Mouse (Mus musculus) heart, adult 18-20 months (tissue): ENCODE results near the gene Lin28b. TPM values are rescaled to one million over a fixed set of nuclear protein-coding genes. Genes with fewer than 3 reads are reported as not detected.

Experiments used
- DNase-seq, 2 experiments: peaks; one replicate each; pipeline ENCODE4 v3.0.0; 2021 to 2022; ENCODE audit warnings: mixed read lengths in 1 of 2
- long read RNA-seq, 2 experiments: library from polyadenylated mRNA; stranded (forward); transcript quantifications; one replicate each; pipeline ENCODE4 v2.0.0; 2021
- total RNA-seq, 2 experiments: library from RNA; stranded (reverse); gene quantifications; 2 replicates each; pipeline ENCODE4 v1.2.3; 2021

The Lin28b gene
- total RNA-seq: under 1 TPM; 0.05 to 0.08 TPM
- long read RNA-seq, experiment 1: 0 reads
- long read RNA-seq, experiment 2: 0 reads

DNA sequence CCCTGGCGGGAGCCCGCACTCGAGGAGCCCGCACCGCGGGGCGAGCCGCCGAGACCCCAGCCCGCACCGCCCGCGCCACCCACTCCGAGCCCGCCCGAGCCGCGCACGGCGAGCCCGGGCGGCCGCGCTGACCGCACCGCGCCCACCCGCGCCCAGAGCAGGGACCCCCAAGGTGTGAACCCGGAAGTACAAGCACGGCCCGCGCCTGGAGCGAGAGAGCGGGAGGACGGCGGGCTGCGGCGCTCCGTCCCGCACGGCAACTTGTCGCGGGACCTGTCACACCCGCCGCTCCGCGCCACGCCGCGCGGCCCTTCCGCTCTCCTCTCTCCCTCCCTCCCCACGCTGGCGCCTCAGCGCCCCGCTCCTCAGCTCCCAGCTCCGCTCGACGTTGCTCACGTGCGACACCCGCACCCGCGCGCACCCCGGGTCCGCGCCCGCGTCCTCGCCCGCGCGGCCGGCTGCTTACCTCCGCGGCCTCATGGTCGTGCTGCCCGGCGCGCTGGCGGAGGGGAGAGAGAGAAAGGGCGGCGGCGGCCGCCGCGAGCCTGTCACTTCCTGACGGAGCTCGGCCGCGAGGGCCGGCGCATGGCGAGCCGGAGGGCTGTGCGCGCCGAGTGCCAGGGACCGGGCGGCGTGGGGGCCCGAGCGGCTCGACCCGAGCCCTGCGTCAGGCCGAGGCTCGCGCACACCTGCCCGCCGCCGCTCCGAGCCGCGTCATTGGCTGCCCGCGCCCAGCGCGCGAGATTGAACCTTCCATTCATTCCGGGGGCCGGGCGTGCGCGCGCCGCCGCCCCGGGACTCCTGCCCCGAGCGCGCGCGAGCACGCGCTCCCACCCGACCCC, at the start of gene Lin28b:
Gene Lin28b, minus strand, starts transcription at position 635 of the 842 bp plus-strand sequence.
- peak in 1 of 2 experiments; percentile 13 for DNase-seq

DNA sequence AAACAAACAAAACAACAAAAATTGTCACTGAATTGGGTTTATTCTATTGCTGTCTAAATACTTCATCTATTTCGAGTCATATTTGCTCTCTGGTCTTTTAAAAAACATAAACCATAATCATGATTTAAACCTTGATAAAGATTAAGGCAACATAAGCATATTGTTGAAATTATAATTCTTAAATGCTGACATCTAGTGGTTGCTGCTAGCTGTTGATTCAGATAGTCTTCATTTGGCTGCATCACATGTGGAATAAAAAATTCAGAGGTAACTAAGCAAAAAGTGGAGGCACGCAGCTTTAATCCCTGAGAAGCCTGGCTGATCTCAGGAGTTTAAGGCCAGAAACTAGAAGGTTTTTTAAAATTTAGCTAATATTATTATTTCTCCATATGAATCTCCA, 25.6 kb upstream of the Lin28b start:
- DNase-seq: no peak

DNA sequence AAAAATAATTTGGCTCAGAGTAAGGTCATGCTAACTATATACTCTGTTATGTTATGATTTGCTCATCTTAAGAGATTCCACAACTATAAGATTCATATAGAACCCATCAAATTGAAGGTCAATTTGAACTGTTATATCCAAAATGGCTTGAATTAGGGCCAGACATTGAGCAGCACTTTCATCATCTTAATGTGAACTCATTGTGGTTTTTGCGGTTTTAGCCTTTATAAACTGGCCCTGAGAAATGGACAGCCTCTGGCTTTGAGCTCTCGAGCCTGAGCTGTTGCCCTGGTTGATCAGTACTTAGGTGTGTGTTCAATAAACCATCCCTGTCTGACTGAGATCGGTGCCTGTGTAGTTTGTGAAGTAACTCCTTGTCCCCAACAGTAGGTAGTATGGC, 24.5 kb upstream of the Lin28b start:
- DNase-seq: no peak

DNA sequence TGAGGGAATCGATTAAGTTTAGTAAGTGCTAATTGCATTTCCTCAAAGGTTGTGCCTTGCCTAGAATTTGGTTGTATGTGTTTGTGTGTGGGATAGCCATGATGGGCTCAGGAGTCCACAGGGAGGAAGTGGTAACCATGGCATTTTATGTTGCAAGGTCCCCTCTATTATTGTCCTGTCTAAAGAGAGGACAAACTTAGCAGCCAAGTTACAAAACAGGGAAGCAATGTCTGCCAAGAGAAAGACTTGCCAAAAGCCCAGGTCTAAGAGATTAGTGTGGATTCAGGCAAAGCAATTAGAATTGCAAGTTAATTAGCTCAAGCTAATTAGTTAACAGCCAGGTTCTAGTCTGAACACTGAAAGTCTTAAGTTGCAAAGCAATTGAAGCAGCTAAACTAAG, 14.1 kb upstream of the Lin28b start:
- DNase-seq: peak; percentile 1 to 3

DNA sequence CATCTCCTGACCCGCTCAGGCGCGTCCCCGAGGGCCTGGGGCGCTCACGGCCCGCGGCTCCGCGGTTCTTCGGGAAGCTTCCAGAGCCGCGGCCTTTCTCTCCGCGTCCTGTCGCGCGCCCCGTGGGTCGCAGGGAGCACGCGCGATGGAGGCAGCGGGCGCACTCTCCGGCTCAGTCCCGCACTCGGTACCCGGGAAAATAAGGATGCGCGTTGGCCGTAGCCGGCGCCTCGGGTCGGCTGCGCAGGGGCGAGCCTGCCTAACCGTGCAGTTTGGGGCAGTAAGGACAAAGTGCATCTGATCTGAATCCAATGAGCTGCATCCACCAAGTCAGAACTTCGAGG, 380 bp upstream of the Lin28b start:
- DNase-seq: peak in 1 of 2 experiments; percentile 2

DNA sequence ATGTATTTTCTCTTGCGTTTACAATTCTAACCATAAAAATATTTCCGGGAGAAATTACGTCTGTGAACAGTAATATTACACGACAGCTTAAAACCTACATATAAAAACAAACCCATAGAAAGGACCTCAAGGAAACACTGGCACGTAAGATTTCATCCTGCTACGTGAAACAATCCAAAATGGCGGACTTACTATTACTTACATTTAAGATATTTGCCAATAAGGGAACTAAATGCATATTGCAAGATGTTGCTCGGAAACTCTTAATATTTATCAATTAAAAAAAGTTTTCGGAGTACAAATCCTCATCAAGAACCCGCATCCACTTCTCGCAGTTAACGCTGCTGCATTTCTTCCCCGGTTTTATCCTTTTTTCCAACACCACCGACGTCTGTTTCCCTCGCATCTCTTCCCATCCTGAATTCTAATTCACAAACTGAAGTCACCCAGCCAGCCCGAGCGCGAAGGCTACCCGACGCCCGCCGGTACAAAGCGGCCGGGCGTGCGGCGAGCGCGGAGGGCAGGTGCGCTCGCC, 902 bp downstream of the Lin28b start:
- DNase-seq: no peak

DNA sequence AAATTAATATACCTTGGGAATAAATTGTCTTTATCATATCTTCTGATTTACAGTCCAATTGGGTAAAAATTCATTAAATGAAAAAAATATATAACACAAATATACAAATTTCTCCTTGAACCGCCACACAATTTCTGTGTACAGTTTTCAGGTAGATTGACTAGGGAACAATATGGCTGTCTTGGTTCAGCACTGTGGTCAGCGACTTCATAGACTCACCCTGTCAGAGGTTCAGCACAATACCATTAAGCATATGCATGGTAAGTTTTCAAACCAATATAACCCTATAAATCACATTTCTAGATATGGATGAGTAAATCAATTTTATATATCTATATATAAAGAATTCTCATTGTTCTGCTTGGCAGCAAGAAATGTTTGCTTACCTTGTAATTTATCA, 3.0 kb downstream of the Lin28b start:
- DNase-seq: no peak

DNA sequence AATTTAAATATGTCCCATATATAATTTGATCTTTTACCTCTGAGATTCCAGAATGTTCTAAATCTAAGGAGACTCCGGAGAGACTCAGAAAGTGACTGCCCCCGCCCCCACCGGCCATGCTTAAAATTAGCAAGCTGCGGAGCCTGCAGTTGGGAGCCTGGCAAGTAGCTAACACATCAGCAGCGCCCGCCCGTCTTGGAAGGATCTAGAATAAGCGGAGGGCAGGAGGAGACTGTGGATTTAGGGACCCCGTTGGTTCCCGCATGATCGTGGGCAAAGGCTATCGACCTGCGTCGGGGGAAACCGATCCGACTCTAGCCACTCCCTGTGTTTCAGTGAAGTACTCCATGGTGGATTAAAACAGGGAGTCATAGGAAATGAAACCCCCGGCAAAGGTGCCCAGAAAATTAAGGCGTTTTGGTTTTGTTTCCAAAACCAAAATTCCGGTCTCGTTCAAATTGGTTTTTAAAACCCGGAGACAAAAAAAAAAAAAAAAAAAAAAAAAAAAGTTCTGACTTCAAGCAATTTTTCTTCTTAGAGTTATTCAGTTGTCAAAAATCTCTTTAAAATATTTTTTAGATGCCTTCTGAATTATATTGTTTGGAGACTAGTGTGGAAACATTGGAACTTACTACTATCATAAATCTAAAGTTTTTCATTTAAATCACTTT, 12.4 kb downstream of the Lin28b start:
- DNase-seq: no peak

DNA sequence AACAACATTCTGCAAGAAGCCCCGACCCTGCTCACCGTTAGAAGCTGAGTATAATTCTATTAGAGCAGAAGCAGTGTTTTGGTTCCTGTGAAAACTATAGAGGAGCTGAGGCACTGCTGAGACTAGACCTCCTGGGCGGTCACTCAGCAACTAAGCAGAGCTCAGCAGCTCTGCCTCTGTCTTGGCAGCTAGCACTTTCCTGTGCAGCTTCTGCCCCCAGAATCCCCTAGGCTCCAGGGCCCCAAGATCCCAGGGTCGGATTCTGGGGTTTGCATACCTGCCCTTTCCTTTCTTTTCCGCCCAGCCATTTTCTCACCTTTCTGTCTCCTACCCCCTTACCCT, 13.1 kb downstream of the Lin28b start:
- no peak for DNase-seq

DNA sequence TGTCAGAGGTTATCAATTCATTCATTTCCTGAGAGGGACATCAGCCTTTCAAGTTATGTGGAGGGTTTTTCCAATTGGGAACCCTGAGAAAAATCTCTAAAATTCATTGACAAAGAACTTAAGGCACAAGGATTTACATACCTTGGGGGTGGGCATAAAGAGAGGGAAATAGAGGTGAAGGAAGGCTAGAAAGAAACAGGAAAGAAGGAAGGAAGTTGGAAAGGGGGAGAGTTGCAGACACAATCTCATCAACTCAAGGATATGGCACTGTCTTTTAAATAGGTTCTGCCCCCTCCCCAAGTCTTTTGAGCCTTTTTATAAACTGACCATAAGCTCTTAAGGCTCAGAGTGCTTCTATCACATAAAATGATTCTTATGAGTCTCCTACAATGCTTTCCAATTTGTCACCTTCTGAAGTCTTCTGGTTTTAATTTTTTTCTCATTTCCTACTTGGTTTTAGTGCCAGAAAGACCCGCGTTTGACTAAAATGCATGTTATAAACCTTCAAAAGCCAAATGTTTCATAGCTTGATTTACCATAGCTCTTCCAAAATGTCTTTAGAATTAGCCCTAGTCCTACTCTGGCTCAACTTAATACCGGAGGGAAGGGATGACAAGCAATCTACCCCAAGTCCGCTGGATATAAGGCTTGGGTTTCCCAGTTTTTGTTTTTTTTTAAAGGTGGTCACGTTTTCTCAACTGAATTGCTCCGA, 13.6 kb downstream of the Lin28b start:
- no peak for DNase-seq

DNA sequence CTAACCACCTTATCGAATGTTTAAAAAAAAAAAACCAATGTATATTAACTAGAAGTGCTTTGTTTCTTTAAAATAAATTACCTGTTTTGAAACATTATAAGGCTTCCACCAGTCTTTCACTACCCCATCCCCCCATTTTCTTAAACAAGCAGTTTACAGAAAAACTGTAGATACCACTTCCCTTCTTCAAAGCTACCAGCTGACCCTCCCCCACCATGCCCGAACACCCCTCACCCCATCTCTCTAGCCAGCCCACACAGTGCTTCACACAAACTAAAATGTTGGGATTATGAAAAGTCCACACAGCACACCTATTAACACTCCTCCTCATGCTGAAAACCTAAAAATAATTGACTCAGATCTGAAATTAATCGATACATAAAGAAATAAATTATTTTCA, 14.9 kb downstream of the Lin28b start:
- no peak for DNase-seq

DNA sequence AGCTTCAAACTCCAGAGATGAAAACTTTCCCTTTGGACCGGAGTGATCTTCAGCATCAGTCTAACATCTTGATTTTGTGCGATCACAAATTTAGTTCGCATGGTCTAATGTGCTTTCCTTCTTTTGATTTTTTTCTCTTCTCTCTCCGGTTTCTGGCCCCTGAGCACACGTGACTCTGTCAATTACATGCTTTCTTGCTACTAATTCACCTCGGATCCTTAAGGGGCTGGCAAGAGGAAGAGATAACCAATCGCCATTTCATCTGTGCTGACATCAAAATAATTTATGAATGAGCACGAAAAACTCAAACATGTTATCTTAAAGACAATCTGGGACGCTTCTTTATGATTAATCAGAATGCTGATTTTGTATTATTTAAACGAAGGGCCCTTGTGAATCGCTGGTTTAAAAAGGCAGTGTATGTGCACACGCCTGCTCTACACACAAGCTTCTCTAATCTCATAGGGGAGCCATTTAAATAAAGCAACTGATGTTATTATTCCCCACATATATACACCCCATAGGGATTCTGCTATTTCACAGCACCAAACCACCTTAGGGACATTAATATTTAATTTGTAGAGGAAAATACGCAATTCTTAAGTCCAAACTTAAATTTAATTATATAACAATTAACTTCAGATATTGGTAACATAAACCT, 16.0 kb downstream of the Lin28b start:
- no peak for DNase-seq

DNA sequence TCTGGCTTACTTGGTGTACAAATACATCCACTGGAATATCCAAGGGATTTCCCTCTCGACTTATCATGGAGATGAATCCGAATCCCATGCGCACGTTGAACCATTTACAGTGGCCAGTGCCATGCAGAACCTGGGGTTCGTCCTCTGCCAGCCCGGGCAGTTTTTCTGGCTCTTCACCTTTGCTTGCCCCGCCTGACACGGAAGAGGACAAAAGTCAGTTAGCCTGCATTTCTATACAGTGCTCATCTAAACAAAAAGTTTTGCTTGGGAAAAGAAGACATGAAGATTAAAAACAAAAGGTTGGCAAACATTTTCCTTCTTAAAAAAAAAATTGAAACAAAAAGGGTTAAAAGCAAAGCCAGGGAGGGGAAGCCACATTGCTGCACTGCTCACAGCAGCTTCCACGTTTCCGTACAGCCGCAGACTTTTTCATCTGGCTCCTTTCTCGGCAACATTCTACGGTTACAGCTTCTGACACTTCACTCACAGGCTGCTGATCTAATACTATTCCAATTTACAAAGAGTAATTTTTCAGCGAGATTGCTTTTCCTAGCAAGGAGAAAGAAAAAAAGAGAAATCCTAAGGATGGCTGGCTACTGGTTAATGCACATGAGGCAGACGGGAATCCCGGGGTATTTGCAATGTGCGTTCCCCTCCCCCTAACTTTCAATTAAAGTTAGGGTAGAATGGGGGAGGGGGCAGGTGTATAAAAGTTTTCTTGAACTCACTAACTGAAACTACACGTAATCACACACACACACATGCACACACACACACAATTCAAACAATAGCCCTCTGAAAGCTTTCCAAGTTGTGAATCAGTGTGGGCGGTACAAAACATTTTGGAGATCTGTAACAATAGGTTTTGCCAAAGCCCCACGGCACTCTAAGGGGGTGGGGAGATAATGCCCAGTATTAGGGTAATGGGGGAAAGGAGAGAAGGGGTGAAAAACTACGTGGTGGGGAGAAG, 16.9 kb downstream of the Lin28b start:
- no peak for DNase-seq

DNA sequence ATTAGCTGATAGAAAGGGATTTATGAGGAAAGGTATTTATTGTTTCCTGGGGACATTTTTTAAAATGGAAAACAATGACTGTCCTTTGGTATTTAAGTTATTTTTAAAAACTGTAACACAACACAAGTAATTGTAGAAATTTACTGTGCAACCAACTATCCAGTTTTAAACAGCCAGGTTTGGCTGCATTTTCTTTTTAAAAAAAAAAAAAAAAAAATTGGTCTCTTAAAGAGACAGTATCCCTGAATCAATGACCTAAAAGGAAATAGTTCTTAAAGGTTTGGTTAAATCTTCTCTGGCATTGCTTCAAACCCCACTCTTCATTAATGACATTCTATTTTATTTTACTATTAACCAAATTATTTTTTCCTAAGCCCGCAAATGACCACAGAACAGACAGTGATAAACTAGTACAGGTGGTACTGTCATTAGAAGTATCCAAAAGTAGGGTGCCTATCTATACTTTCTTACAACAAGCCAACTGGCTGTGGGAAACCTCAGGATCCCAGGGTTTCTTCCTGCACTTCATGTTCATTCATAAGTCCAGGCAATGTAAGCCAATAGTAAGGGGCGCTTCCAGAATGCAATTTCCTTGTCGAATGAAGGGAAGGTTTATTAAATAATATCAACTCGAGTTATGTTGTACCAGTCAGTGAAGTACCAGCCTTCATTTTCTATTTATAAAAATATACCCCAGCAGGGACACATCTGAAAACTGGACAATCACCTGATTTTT, 17.8 kb downstream of the Lin28b start:
- no peak for DNase-seq

DNA sequence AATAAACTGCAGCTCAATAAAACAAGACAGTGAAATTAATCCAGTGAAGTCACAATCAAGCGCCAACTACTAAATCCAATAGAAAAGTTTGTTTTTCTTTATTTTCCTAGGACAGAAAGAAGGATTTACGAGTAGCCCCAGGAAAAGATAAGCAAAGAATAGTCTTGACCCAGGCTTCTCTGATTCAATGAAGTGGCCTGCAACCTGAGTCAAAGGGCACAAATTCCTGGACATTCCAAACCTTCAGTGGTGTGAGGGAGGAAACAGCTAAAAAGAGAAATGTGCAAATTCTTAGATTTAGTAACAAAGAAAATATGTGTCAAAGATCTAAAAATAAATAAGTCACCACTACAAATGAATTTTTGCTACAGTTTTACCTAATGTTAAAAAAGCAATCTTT, 27.6 kb downstream of the Lin28b start:
- no peak for DNase-seq

DNA sequence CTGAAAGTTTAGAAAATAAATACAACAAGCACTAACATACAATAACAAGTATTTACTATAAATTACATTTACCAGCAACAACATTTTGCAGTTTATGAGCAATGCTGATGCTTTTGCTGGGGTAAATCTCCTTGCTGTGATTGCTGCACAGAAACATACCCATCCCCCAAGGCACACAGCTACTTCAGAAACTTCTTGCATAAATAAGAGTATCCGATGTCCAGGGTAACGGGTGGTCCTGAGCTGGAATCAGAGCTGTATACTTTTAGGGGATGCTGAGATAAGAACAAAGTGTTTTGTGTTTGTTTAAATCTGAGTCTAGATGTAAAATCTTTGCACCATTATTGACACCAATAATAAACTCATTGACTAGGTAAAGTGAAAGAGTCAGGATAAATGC, 28.1 kb downstream of the Lin28b start:
- DNase-seq: no peak

DNA sequence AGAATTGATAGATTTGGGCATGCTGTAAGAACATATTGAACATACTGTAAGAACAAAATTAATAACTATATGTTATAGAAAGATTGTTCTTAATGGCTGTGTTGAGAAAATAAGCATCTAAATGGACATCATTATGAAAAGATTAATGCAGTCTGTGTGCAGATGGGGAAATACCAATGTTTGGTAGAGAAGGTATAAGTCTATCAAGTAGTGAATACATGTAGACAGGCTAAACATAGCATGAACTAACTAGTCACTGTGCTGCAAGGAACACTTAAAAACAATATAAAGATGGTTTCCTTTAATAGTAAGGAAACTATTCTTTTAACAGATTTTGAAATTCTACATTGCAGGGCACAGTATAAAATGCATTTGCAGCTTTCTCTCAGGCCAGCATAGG, 39.6 kb downstream of the Lin28b start:
- no peak for DNase-seq

DNA sequence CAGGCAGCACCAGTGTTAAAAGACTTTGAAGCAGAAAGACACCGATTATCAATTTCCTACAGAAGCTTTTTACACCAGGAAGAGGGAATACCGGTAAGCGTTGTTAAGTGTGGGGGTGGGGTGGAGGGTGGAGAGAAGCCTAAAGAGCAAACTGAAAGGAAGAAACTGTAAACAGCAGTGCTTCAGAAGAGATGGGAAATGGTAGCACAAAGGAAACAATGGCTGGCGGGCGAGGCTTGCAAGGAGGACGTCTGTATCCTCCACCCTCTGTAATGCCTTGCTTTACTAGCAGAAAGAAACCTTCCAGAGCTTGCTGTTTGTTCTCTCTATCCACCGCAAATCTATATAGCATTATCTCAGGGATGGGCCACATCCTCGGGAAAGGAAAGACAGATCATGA, 40.0 kb downstream of the Lin28b start:
- no peak for DNase-seq

DNA sequence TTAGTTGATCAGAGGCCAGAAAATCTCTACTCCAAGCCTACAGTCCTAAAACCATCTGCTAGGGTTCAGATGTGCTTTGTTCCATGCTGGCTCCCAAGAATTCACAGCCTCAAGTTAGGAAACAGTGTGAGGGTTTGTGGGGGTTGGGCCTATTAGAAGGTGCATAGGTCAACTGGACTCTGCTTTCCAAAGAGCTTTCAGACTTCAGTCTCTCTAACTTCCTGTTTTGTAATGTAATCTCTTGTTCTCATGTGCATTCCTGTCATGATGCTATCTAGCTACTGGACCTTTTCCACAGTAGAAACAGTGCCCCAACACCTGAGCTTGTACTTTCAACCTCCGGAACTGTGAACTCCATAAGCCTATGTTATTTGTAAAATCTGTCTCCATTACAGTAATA, 63.8 kb downstream of the Lin28b start:
- DNase-seq: no peak

DNA sequence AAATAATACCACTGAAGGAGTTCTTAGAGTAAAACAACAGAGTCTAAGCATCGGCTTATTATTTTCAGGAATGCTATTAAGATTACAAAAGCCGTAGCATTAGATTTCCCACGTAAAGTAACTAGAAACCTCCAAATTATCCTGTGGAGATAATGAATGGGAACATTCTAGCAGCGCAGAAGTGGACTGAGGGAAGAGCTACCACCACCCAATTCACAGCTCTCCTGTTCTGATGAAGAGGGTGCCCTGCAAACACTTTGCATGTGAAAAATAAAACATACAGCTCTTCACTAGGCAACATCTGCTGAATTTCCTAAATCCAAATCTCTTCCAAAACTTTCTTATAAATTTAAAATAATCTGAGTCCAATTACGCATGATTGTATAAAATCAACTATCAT, 74.1 kb downstream of the Lin28b start:
- DNase-seq: no peak

DNA sequence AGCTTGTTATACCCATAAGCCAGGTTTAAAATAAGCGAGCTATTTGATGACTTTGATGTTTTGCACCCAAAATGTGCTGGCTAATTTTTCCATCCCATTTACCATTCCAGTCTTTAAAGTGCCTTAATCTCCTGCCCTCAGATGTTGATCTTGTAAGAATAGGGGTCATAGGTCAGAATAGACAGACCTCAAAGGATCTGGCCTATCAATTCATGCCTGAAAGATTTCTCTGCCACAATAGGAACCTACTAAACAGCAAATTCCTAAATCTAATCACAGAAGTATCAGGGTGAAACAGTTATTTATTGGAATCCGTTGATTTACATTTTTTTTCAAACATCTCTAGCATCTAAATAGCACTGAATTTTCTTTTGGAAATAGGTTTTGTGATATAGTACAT, 74.5 kb downstream of the Lin28b start:
- no peak for DNase-seq
